Mouse (Mus musculus) liver, embryonic 16.5 days (tissue): ENCODE results near the gene Prr3. TPM values are rescaled to one million over a fixed set of nuclear protein-coding genes. Genes with fewer than 3 reads are reported as not detected.
A peak's percentile ranks its signal among the peaks of the same experiment; 100 is the strongest.
"Not testable (repeated sequence)": the region's sequence is repeated elsewhere in the genome, so short reads cannot be mapped to it uniquely, and the experiment has no call there.

Experiments used
- ATAC-seq: fragments of 200-750 bp; cut with Nextera tagmentation; 2 replicates; pipeline ENCODE4 v1.8.0; 2017; ENCODE audit warnings: low read depth, mild to moderate bottlenecking, moderate number of reproducible peaks, moderate library complexity
- H3K27ac ChIP-seq: fragments of 300-500 bp; sonication (generic); 2 replicates; pipeline ENCODE4 v1.5.1; 2014; ENCODE audit warnings: mild to moderate bottlenecking, low read length
- H3K27me3 ChIP-seq: fragments of 300-500 bp; sonication (generic); 2 replicates; pipeline ENCODE4 v1.6.1; 2014; ENCODE audit warnings: low read depth, low read length, mixed read lengths; ENCODE audit not compliant: control insufficient read depth, insufficient read depth
- H3K36me3 ChIP-seq: fragments of 300-500 bp; sonication (generic); 2 replicates; pipeline ENCODE4 v1.6.1; 2014; ENCODE audit warnings: mild to moderate bottlenecking; ENCODE audit not compliant: control insufficient read depth, insufficient read depth
- H3K4me1 ChIP-seq: fragments of 300-500 bp; sonication (generic); 2 replicates; pipeline ENCODE4 v1.6.1; 2014; ENCODE audit warnings: low read depth, low read length, mixed read lengths; ENCODE audit not compliant: control insufficient read depth
- H3K4me2 ChIP-seq: fragments of 300-500 bp; sonication (generic); 2 replicates; pipeline ENCODE4 v1.6.1; 2014; ENCODE audit warnings: low read depth, low read length, mixed read lengths
- H3K4me3 ChIP-seq: fragments of 300-500 bp; sonication (generic); 2 replicates; pipeline ENCODE4 v1.5.1; 2014; ENCODE audit warnings: low read depth, mild to moderate bottlenecking, low read length
- H3K9ac ChIP-seq: fragments of 300-500 bp; sonication (generic); 2 replicates; pipeline ENCODE4 v1.6.1; 2014; ENCODE audit warnings: low read depth, low read length
- H3K9me3 ChIP-seq: fragments of 300-500 bp; sonication (generic); replicated peaks from 2 replicates; pipeline ENCODE4 v1.6.1; 2016; ENCODE audit warnings: low read length; ENCODE audit not compliant: control insufficient read depth
- WGBS: fragments of 180-500 bp; shearing (Covaris S2); extraction: QIAGEN DNeasy Blood & Tissue Kit; methylation state at CpG from one replicate; pipeline ENCODE4 v1.1.7; 2014; ENCODE audit not compliant: insufficient replicate concordance; 5-methylcytosine and 5-hydroxymethylcytosine counted together
- polyA plus RNA-seq: library from polyadenylated mRNA; unstranded; fragments of >200 nt; fragmentation: Nextera tagmentation; extraction: Ambion mirVana; gene quantifications from 2 replicates; pipeline ENCODE4 v1.2.1, GENCODE M21; 2015

The Prr3 gene
- polyA plus RNA-seq, 1 experiment from 2014 or later = 5.9 TPM

GRCm38 (mm10) chr17:35963279-35963678, 16.8 kb downstream of the Prr3 start:
- 81% methylated on average over 10 of the region's 10 CpGs for WGBS
- no peak overlapping the region for H3K4me3 ChIP-seq
- peaks cover 58% of the 10 kb centered on the region for H3K36me3 ChIP-seq
- no peak overlapping the region for H3K27ac ChIP-seq
- no peak for ATAC-seq
- H3K4me2 ChIP-seq = no peak overlapping the region
- H3K27me3 ChIP-seq = no peaks in the 10 kb centered on the region
- no peak overlapping the region for H3K9ac ChIP-seq
- H3K9me3 ChIP-seq = no peaks in the 10 kb centered on the region
- peaks cover 12% of the 10 kb centered on the region for H3K4me1 ChIP-seq

GRCm38 (mm10) chr17:35958533-35959223, 21.4 kb downstream of the Prr3 start:
- no peak for ATAC-seq
- Histone ChIP-seq H3K27ac (no peak overlapping the region), H3K36me3 (peaks cover 71% of the 10 kb centered on the region), H3K4me3 (no peak overlapping the region), H3K4me1 (no peaks in the 10 kb centered on the region), H3K9ac (no peak overlapping the region), H3K27me3 (no peaks in the 10 kb centered on the region), H3K4me2 (no peak overlapping the region), H3K9me3 (no peaks in the 10 kb centered on the region)
- 90% methylated on average over 15 of the region's 15 CpGs for WGBS

- no peak overlapping the region for H3K4me2 ChIP-seq
- no peaks in the 10 kb centered on the region for H3K27me3 ChIP-seq
- H3K9ac ChIP-seq = no peak overlapping the region
- no peak overlapping the region for H3K27ac ChIP-seq
- no peak overlapping the region for H3K4me3 ChIP-seq
- no peak for ATAC-seq
- WGBS = 72% methylated on average over 8 of the region's 8 CpGs
- H3K9me3 ChIP-seq = no peaks in the 10 kb centered on the region
- no peaks in the 10 kb centered on the region for H3K4me1 ChIP-seq
- H3K36me3 ChIP-seq = peaks cover 34% of the 10 kb centered on the region
Measured at GRCm38 (mm10) chr17:35954665-35955064, 25.4 kb downstream of the Prr3 start.

- WGBS = 53% methylated on average over 2 of the region's 3 CpGs
- H3K9me3 ChIP-seq, H3K27me3 ChIP-seq, H3K4me2 ChIP-seq, H3K9ac ChIP-seq, H3K27ac ChIP-seq, H3K4me3 ChIP-seq, ATAC-seq, H3K4me1 ChIP-seq: not testable (repeated sequence)
- H3K36me3 ChIP-seq = peaks cover 13% of the 10 kb centered on the region
Measured at GRCm38 (mm10) chr17:35952559-35952958, 27.5 kb downstream of the Prr3 start.

GRCm38 (mm10) chr17:35950946-35951345, 29.1 kb downstream of the Prr3 start:
- not testable (repeated sequence) for H3K27me3 ChIP-seq, H3K4me3 ChIP-seq, H3K27ac ChIP-seq, H3K4me2 ChIP-seq, H3K4me1 ChIP-seq, H3K9me3 ChIP-seq, ATAC-seq, H3K36me3 ChIP-seq, H3K9ac ChIP-seq

GRCm38 (mm10) chr17:35939941-35940340, 40.1 kb downstream of the Prr3 start:
- no peak overlapping the region for H3K4me3 ChIP-seq
- H3K9me3 ChIP-seq = no peaks in the 10 kb centered on the region
- no peaks in the 10 kb centered on the region for H3K4me1 ChIP-seq
- no peaks in the 10 kb centered on the region for H3K27me3 ChIP-seq
- no peak overlapping the region for H3K27ac ChIP-seq
- no peak overlapping the region for H3K9ac ChIP-seq
- H3K36me3 ChIP-seq = no peaks in the 10 kb centered on the region
- ATAC-seq = no peak
- 53% methylated on average over 1 of the region's 1 CpGs for WGBS
- no peak overlapping the region for H3K4me2 ChIP-seq

GRCm38 (mm10) chr17:35939108-35939507, 40.9 kb downstream of the Prr3 start:
- 52% methylated on average over 2 of the region's 2 CpGs for WGBS
- H3K27me3 ChIP-seq = no peaks in the 10 kb centered on the region

GRCm38 (mm10) chr17:35937700-35938348, 42.2 kb downstream of the Prr3 start:
- Histone ChIP-seq H3K4me2 (no peak overlapping the region), H3K4me1 (no peaks in the 10 kb centered on the region), H3K27me3 (no peaks in the 10 kb centered on the region), H3K4me3 (no peak overlapping the region), H3K36me3 (no peaks in the 10 kb centered on the region), H3K9me3 (no peaks in the 10 kb centered on the region), H3K9ac (no peak overlapping the region), H3K27ac (no peak overlapping the region)
- ATAC-seq = 0 out of 2 replicates have a peak, but pooled peaks have one; percentile 37
- 13% methylated on average over 2 of the region's 2 CpGs for WGBS

More at GRCm38 (mm10) chr17:35939108-35939507, 40.9 kb downstream of the Prr3 start:
- H3K4me3 ChIP-seq = no peak overlapping the region
- no peaks in the 10 kb centered on the region for H3K9me3 ChIP-seq
- no peak overlapping the region for H3K4me2 ChIP-seq
- H3K36me3 ChIP-seq = no peaks in the 10 kb centered on the region
- H3K9ac ChIP-seq = no peak overlapping the region
- H3K4me1 ChIP-seq = no peaks in the 10 kb centered on the region
- H3K27ac ChIP-seq = no peak overlapping the region
- ATAC-seq = no peak

- not testable (repeated sequence) for H3K4me3 ChIP-seq, H3K4me2 ChIP-seq, H3K27ac ChIP-seq, ATAC-seq, H3K27me3 ChIP-seq, H3K9me3 ChIP-seq, H3K4me1 ChIP-seq, H3K36me3 ChIP-seq, H3K9ac ChIP-seq
- WGBS = 80% methylated on average over 14 of the region's 14 CpGs
Measured at GRCm38 (mm10) chr17:35935763-35936162, 44.3 kb downstream of the Prr3 start.
